Comparison of ENCODE assay signal across 23 mouse cellular contexts in the genomic region with DNA sequence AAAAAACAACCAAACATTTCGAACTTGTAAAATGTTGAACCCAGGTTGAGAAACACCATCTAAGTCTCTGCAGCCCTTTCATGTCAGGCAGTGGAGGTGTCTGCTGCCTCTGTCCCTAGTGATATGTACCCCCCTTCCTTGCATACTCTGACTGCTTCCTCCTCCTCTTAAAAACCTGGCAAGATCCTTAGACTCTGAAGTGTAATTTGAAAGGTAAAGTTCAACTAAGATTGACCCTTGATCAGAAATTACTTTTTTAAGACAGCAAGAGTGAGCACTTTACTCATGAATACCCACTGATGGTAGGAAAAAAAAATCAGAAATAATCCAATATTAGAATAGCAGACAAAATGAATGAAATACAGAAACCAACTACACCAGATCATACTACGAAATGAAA.
"Had no signal": no experiment of that assay in that cellular context is flagged by ENCODE, and none has a peak within 500 bp of the region (broad histone marks: within the 10 kb centered on the region; RNA-seq: fewer than 3 reads in every experiment).

No protein-coding gene starts in this region.

- H3K36me3 ChIP-seq: intestine, embryonic 15.5 days; liver, embryonic 15.5 days had no signal

- H3K4me3 ChIP-seq: gastrocnemius, adult 2 months; heart, embryonic 10.5 days; heart, embryonic 12.5 days; hindbrain, embryonic 13.5 days; intestine, embryonic 15.5 days; left cerebral cortex, adult 2 months; limb, embryonic 10.5 days; limb, embryonic 12.5 days; liver, embryonic 13.5 days; liver, embryonic 15.5 days had no signal

- H3K4me1 ChIP-seq: heart, embryonic 10.5 days; heart, embryonic 12.5 days; hindbrain, embryonic 13.5 days; intestine, embryonic 15.5 days; limb, embryonic 10.5 days; liver, embryonic 13.5 days; liver, embryonic 15.5 days had no signal

- DNase-seq: gastrocnemius, adult 2 months; gastrocnemius, postnatal 10 days; gastrocnemius, postnatal 25 days; heart, adult 18-20 months; heart, postnatal 10 days; heart, postnatal 4 days; kidney, adult 18-20 months; kidney, postnatal 14 days; layer of hippocampus, adult 9-11 months; liver; liver, embryonic 13.5 days; liver, postnatal 0 days had no signal

- H3K27ac ChIP-seq: gastrocnemius, adult 2 months; heart, embryonic 10.5 days; hindbrain, embryonic 13.5 days; intestine, embryonic 15.5 days; left cerebral cortex, adult 2 months; limb, embryonic 10.5 days; limb, embryonic 12.5 days; liver, embryonic 13.5 days; liver, embryonic 15.5 days had no signal

- H3K9ac ChIP-seq: heart, embryonic 12.5 days; hindbrain, embryonic 13.5 days; intestine, embryonic 15.5 days; limb, embryonic 12.5 days; liver, embryonic 13.5 days; liver, embryonic 15.5 days; liver, postnatal 0 days had no signal

- ATAC-seq: inflammation-experienced regulatory T-cells, adult 6 months; intestine, embryonic 15.5 days; intestine, postnatal 0 days; liver, postnatal 0 days had no signal

- H3K4me2 ChIP-seq: heart, embryonic 12.5 days; hindbrain, embryonic 13.5 days; intestine, embryonic 15.5 days; limb, embryonic 12.5 days; liver, embryonic 11.5 days; liver, embryonic 13.5 days; liver, embryonic 15.5 days had no signal

- H3K27me3 ChIP-seq: heart, embryonic 12.5 days; hindbrain, embryonic 13.5 days; intestine, embryonic 15.5 days; limb, embryonic 12.5 days; liver, embryonic 13.5 days; liver, embryonic 15.5 days had no signal

- H3K9me3 ChIP-seq: heart, embryonic 10.5 days; hindbrain, embryonic 13.5 days; intestine, embryonic 15.5 days; limb, embryonic 10.5 days; limb, embryonic 12.5 days; liver, embryonic 13.5 days; liver, embryonic 15.5 days had no signal
